Mouse (Mus musculus) gonadal fat pad, adult 2 months (tissue): ENCODE measurements around the gene Hist1h2bg. TPM values are rescaled to one million over a fixed set of nuclear protein-coding genes. Genes with fewer than 3 reads are reported as not detected.

Experiments used
- DNase-seq: peaks from one replicate; pipeline ENCODE4 v3.0.0-alpha.2; 2012; ENCODE audit warnings: low read depth
- polyA plus RNA-seq: library from polyadenylated mRNA; depleted of rRNA; stranded (reverse); fragments of >200 nt; gene quantifications from 2 replicates; pipeline ENCODE4 v1.2.3, GENCODE M21; 2012; rRNA removed

Gene Hist1h2bg
- polyA plus RNA-seq, 1 experiment, result 22.4 TPM

DNA sequence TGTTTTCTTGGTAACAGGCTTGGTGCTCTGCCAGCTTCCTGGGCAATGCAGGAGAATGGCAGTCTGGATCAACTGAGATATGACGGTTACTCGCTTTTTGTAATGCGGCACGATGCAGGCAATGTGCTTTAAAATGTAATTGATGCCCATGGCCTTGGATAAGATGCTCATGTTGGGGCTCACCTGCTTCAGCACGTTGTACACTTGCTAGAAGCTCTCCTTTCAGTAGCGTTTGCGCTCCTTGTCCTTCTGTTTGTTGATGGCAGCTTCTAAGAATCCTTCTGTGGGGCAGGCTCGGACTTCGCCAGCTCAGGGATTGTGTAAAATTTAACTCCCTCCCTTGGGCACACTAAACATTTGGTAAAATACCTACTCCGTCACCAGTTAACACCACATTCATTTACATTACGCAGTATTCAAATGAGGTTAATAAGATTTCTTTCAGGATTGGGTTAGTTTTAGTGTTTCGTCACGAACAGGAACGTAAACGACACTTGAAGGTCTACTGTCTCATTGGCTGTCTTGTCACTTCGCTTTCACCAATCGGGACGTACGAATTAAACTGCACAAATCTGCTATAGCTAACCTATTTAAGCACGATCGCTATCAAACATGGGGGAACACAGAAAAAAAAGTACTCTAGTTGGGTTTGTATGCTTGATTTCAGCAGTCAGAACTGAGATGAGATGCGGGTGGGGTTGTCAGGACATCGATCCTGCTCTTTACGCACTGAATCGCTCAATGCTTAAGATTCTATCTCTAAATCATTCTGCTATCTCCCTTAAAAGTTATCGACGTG, 49.7 kb downstream of the Hist1h2bg start, which contains the start of gene Hist1h2be:
Gene Hist1h2be (minus strand): TSS at position 392 of the 799 bp plus-strand sequence.
- DNase-seq, result peak; percentile 78

Other genes starting within 250 kb of the Hist1h2bg start
- gene Zfp322a, start 202.2 kb upstream of the Hist1h2bg start, polyA plus RNA-seq, result 2.6 and 2.9 TPM in 2 replicates
- gene Abt1, start 147.5 kb upstream of the Hist1h2bg start, polyA plus RNA-seq, result 3.8 and 3.9 TPM in 2 replicates
- gene Btn1a1, start 105.5 kb upstream of the Hist1h2bg start, polyA plus RNA-seq, result 0.09 TPM in 1 of 2 replicates, not detected in the other
- gene Btn2a2, start 82.5 kb upstream of the Hist1h2bg start, polyA plus RNA-seq, result 0.09 TPM in 1 of 2 replicates, not detected in the other
- gene Hist1h4h, start 40.3 kb upstream of the Hist1h2bg start, polyA plus RNA-seq, result 50.9 and 92.4 TPM in 2 replicates
- gene Hist1h2af, start 37.5 kb upstream of the Hist1h2bg start, polyA plus RNA-seq, result 20.4 and 27.6 TPM in 2 replicates
- gene Hist1h3g, start 36.0 kb upstream of the Hist1h2bg start, polyA plus RNA-seq, result 1.5 and 2.8 TPM in 2 replicates
- gene Hist1h2bh, start 28.0 kb upstream of the Hist1h2bg start, polyA plus RNA-seq, result 0.61 and 0.81 TPM in 2 replicates
- gene Hist1h3f, start 27.3 kb upstream of the Hist1h2bg start, polyA plus RNA-seq, result 1.9 and 2.1 TPM in 2 replicates
- 3.9 and 8.5 TPM in 2 replicates for gene Hist1h4f, start 19.7 kb upstream of the Hist1h2bg start, polyA plus RNA-seq
- 0.19 and 0.24 TPM in 2 replicates for gene Hist1h1d, start 18.1 kb upstream of the Hist1h2bg start, polyA plus RNA-seq
- gene Hist1h3e, start 9.0 kb upstream of the Hist1h2bg start, polyA plus RNA-seq, result 11.9 and 13.2 TPM in 2 replicates
- gene Hist1h2ae, start 176 bp upstream of the Hist1h2bg start, polyA plus RNA-seq, result 0.49 and 1.3 TPM in 2 replicates
- gene Hist1h2bf, start 2.8 kb downstream of the Hist1h2bg start, polyA plus RNA-seq, result 2.0 and 2.9 TPM in 2 replicates
- 1.3 and 2.0 TPM in 2 replicates for gene Hist1h2ad, start 3.0 kb downstream of the Hist1h2bg start, polyA plus RNA-seq
- 3.8 and 4.1 TPM in 2 replicates for gene Hist1h3d, start 4.4 kb downstream of the Hist1h2bg start, polyA plus RNA-seq
- gene Hist1h4d, start 10.2 kb downstream of the Hist1h2bg start, polyA plus RNA-seq, result 6.9 and 9.6 TPM in 2 replicates
- 5.4 and 9.0 TPM in 2 replicates for gene Hist1h2be, start 49.7 kb downstream of the Hist1h2bg start, polyA plus RNA-seq
- 3.1 and 3.9 TPM in 2 replicates for gene Hist1h1e, start 51.2 kb downstream of the Hist1h2bg start, polyA plus RNA-seq
- 0.32 and 0.63 TPM in 2 replicates for gene Hist1h2ac, start 112.6 kb downstream of the Hist1h2bg start, polyA plus RNA-seq
- 245 and 281 TPM in 2 replicates for gene Hist1h2bc, start 112.8 kb downstream of the Hist1h2bg start, polyA plus RNA-seq
- not detected in 2 replicates for gene Hist1h1t, start 124.4 kb downstream of the Hist1h2bg start, polyA plus RNA-seq
- gene Hist1h4c, start 127.1 kb downstream of the Hist1h2bg start, polyA plus RNA-seq, result 3.9 and 6.4 TPM in 2 replicates
- gene Hfe, start 139.5 kb downstream of the Hist1h2bg start, polyA plus RNA-seq, result 21.7 and 43.9 TPM in 2 replicates
- gene Hist1h1c, start 167.4 kb downstream of the Hist1h2bg start, polyA plus RNA-seq, result 70.6 and 72.3 TPM in 2 replicates
- gene Hist1h3c, start 174.2 kb downstream of the Hist1h2bg start, polyA plus RNA-seq, result 2.4 and 3.3 TPM in 2 replicates
- 2.2 and 5.9 TPM in 2 replicates for gene Hist1h2bb, start 175.3 kb downstream of the Hist1h2bg start, polyA plus RNA-seq
- 0.61 and 2.9 TPM in 2 replicates for gene Hist1h2ab, start 179.7 kb downstream of the Hist1h2bg start, polyA plus RNA-seq
- 1.4 and 3.1 TPM in 2 replicates for gene Hist1h3b, start 180.9 kb downstream of the Hist1h2bg start, polyA plus RNA-seq
- 0.82 and 3.9 TPM in 2 replicates for gene Hist1h4b, start 185.6 kb downstream of the Hist1h2bg start, polyA plus RNA-seq
- 5.8 and 9.3 TPM in 2 replicates for gene Hist1h4a, start 189.8 kb downstream of the Hist1h2bg start, polyA plus RNA-seq
- 2.8 and 4.3 TPM in 2 replicates for gene Hist1h3a, start 191.0 kb downstream of the Hist1h2bg start, polyA plus RNA-seq
- gene Hist1h1a, start 192.3 kb downstream of the Hist1h2bg start, polyA plus RNA-seq, result not detected in 2 replicates
- gene Trim38, start 198.5 kb downstream of the Hist1h2bg start, polyA plus RNA-seq, result 0.10 and 0.16 TPM in 2 replicates
- 0.04 TPM in 1 of 2 replicates, not detected in the other for gene Slc17a2, start 235.6 kb downstream of the Hist1h2bg start, polyA plus RNA-seq